Mouse (Mus musculus) gastrocnemius, postnatal 36 days (tissue): ENCODE results near the gene Hcar1. TPM values are rescaled to one million over a fixed set of nuclear protein-coding genes. Genes with fewer than 3 reads are reported as not detected.

Experiments used
- DNase-seq, 2 experiments: peaks; one replicate each; pipeline ENCODE4 v3.0.0; 2022
- intact Hi-C: fragments of 180-260 bp; cut with DNase I; formaldehyde crosslinking; loops from one replicate; pipeline ENCODE4 v1.15.1; 2025
- total RNA-seq, 2 experiments: library from RNA; stranded (reverse); gene quantifications; 2 replicates each; pipeline ENCODE4 v1.2.3; 2021

Hcar1 gene
- total RNA-seq, 2 experiments from 2014 or later = 0.54 TPM; not detected in 1

DNA sequence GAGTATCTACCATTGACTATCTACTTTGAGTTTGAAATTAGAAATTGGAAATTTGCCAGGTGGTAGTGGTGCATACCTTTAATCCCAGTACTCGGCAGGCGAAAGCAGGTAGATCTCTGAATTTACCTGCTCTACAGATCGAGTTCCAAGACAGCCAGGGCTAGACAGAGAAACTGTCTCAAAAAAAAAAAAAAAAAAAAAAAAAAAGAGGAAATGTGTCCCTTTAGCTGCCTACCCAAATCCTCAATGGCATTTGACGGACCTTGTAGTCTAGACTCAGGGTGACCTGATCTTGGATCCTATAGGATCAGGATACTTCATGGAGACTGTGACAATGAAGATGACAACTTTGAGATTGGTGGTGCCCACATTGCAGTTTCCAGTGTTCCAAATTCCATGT is 13.4 kb downstream of the Hcar1 start:
- no peak for DNase-seq
- intact Hi-C loops = no loop called here

GRCm38 (mm10) chr5:123865365-123865764 is 14.5 kb downstream of the Hcar1 start, which contains the start of gene Hcar2:
Gene Hcar2 (minus strand): TSS chr5:123865499.
- intact Hi-C loops = no loop called here
- DNase-seq = no peak

DNA sequence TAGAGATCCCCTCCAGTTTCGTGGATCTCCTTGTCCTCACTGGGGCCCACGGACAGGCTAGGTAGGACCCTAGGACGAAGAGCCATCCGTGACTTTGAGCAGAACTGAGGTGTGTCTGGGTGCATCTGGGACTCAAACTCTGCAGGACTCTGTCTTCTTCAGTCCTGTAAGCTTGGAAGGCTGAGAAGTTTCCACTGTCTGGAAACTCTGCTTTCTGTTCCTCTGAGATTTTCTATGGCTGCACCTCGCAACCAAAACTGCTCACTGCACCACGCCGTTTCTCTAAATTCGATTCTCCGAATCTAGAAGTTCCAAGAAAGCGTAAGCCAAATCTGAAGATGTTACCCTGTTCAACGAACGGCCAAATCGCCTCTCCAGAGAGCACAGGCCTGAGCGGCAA is 15.9 kb downstream of the Hcar1 start:
- intact Hi-C loops = no loop called here
- no peak for DNase-seq

GRCm38 (mm10) chr5:123862374-123863350 is 17.2 kb downstream of the Hcar1 start:
- intact Hi-C loops = no loop called here
- no peak for DNase-seq

- no peak for DNase-seq
- intact Hi-C loops = no loop called here
Observed at GRCm38 (mm10) chr5:123858798-123859197, 21.0 kb downstream of the Hcar1 start.

- intact Hi-C loops = no loop called here
- DNase-seq = no peak
Observed at GRCm38 (mm10) chr5:123854511-123854910, 25.3 kb downstream of the Hcar1 start.

GRCm38 (mm10) chr5:123853877-123854504 is 25.8 kb downstream of the Hcar1 start:
- intact Hi-C loops = no loop called here
- DNase-seq = no peak

DNA sequence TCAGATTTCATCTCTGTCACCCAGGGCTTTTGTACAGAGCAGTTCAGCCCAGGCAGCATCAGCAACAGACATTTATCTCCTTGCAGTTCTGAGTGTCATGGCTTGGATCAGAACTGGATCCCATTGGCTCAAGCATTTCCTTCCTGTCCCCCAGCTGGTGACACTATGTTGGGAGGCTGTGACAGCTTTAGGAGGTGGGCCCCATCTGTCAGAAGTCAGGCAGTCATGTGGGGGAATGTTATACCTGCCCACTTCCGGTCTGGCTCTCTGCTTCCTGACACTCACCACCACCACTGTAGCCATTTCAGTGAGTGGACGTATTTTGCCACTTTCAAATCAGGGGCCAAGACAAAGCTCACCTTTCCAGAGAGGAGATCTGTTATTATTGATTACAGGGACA is 28.4 kb downstream of the Hcar1 start:
- intact Hi-C loops = no loop called here
- no peak for DNase-seq

DNA sequence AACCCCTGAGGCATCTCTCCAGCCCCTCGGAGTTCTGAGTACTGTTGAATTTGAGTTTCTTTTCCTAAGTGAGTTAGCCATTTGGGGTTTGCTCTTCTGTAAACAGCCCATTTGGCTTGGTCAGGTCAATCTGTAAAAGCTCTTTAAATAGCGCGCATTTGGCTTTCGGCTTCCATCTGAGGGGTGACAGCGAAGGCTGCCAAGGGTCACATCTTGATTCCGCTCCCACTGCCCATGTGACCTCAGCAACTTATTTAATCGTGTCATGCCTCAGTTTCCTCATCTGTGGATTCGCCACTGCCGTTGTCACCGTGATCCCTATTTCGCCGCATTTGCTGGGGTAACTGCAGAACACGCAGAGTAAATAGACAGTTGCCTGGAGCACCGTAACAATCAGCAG is 35.5 kb downstream of the Hcar1 start:
- no peak for DNase-seq
- intact Hi-C loops = loop anchor here (5.0 kb wide), 1 partner anchor 53 kb away; no protein-coding TSS in a partner anchor

GRCm38 (mm10) chr5:123843816-123844215 is 36.0 kb downstream of the Hcar1 start:
- intact Hi-C loops = loop anchor here (5.0 kb wide), 1 partner anchor 53 kb away; no protein-coding TSS in a partner anchor
- DNase-seq = no peak

DNA sequence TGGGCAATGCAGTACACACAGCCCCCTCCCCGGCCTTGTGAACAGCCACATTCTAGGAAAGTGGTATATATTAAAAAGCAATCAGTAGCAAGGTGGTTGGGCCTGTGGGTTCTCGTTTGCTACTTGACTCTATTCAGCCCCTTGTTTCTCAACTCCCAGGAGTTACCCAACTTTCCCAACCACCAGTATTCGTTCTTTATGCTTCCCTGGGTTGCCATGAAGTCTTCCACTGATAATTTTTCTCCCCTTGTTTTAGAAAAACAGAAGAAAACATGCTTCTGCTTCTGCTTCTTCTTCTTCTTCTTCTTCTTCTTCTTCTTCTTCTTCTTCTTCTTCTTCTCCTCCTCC is 36.9 kb downstream of the Hcar1 start:
- DNase-seq = no peak
- intact Hi-C loops = loop anchor here (5.0 kb wide), 1 partner anchor 54 kb away; no protein-coding TSS in a partner anchor

DNA sequence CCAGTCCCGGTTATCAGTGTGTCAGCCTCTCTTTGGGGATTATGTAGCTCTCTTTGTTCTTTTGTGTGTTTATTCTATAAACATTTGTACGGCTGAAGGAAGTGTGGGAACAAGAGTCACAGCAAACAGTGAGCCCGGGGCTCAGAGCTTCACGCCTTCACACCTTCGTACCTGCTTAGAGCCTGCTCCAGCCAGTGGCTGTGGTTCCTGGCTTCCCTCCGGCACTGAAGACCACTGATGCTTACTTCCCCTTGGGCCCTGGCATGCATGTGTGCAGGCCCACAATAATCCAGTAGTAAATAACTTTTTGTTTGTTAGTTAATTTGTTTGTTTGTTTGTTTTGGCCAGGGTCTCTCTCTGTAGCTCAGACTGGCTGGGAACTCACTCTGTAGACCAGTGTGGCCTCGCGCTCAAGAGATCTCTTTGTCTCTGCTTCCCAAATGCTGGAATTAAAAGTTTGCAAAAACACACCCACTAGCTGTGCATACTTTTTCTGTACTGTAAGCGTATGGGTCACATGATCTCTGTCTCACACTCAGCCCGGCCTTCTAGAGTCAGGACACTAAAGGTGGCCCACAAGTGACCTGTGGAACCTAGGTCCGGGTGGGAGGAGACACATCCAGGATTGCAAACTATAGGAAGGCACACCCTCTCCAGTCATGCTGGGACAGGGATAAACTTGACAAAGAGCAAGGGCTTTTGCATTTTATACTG is 37.4 kb downstream of the Hcar1 start:
- no peak for DNase-seq
- intact Hi-C loops = loop anchor here (5.0 kb wide), 1 partner anchor 55 kb away; no protein-coding TSS in a partner anchor

GRCm38 (mm10) chr5:123837371-123837770 is 42.4 kb downstream of the Hcar1 start:
- intact Hi-C loops = no loop called here

DNA sequence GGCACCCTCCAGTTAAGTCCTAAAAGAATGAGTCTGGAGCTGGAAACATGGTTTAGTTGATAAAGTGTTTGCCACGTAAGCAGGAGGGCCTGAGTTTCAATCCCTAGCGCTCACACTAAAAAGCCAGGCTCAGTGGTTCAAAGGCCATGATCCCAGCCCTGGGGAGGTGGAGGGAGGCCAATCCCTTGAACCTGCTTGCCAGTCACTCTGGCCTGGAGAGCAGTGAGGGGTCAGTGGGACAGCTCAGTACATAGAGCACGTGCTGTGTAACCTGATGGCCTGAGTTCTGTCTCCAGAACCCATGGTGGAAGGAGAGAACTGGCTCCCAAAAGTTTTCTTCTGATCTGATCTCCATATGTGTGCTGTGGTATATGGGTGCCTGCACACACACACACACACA is 45.0 kb downstream of the Hcar1 start:
- no peak for DNase-seq
- intact Hi-C loops = no loop called here

More at GRCm38 (mm10) chr5:123837371-123837770, 42.4 kb downstream of the Hcar1 start:
- DNase-seq = no peak

DNA sequence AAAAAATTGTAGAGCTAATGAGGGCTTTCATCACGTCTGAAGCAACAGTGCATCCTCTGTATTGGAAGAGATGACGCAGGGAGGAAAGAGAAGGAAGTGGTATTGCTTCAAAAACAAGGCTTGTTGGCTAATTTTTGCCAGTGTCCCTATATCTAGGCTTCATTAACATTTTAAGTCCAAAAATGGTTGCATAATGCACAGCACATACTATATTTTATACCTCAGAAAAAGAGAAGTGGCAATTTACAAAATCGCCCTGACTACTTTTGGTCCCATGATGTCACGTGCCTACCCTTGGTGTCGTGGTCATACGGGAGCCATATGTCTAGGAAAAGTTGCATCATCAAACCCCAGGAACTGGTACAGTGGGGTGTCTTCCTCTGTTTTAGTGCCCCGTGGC is 47.5 kb downstream of the Hcar1 start:
- no peak for DNase-seq
- intact Hi-C loops = no loop called here

DNA sequence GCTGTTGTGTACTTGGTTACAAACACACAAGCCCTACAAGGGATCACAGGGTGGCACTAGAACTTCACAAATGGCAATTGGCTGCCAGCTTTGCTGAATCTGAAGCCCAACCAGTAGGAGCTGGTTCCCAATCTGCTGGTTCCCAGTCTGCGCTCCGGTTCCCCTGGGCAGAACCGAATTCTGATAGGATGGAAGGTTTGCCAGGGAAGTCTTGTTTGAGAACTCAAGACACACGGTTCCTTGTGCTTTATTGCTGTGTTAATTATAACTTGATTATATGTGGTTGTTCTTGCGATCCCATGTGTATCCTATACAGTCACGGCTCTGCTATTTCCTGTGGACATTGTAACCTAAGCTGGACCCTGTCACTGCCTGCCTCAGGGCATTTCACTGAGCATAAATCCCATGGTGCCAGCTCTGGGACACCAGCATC is 52.1 kb downstream of the Hcar1 start:
- intact Hi-C loops = loop anchor here (2.0 to 5.0 kb wide), 2 partner anchors 79 to 165 kb away; partner anchors contain the start of gene Denr
- DNase-seq = peak in 1 of 2 experiments; percentile 22

Other genes with a start within 250 kb of the Hcar1 start
- 100 to 1,000 TPM; 264 to 276 TPM for gene Clip1, start 195.4 kb downstream of the Hcar1 start, total RNA-seq
- gene Zcchc8, start 158.9 kb downstream of the Hcar1 start, total RNA-seq = 10 to 100 TPM in 1 of 2 experiments, 1 to 10 TPM in 1; 9.9 to 17.6 TPM
- 10 to 100 TPM; 30.2 to 40.5 TPM for gene Rsrc2, start 130.6 kb downstream of the Hcar1 start, total RNA-seq
- gene Kntc1, start 130.3 kb downstream of the Hcar1 start, total RNA-seq = under 1 TPM; 0.69 to 0.92 TPM
- gene Hcar2, start 14.5 kb downstream of the Hcar1 start, total RNA-seq = under 1 TPM in 1 of 2 experiments, not detected in 1; 0.22 TPM
- gene Denr, start 27.2 kb upstream of the Hcar1 start, total RNA-seq = 10 to 100 TPM; 40.7 to 42.5 TPM
- under 1 TPM in 1 of 2 experiments, not detected in 1; 0.47 TPM for gene Gm43518, start 47.4 kb upstream of the Hcar1 start, total RNA-seq
- gene Ccdc62, start 50.7 kb upstream of the Hcar1 start, total RNA-seq = 1 to 10 TPM; 1.1 to 1.6 TPM
- 1 to 10 TPM; 7.2 to 8.1 TPM for gene Hip1r, start 93.6 kb upstream of the Hcar1 start, total RNA-seq
- gene Vps37b, start 152.2 kb upstream of the Hcar1 start, total RNA-seq = 1 to 10 TPM; 4.7 to 4.8 TPM
- gene Abcb9, start 215.8 kb upstream of the Hcar1 start, total RNA-seq = 1 to 10 TPM; 8.1 to 8.8 TPM
- 10 to 100 TPM; 10.5 to 10.6 TPM for gene Ogfod2, start 232.3 kb upstream of the Hcar1 start, total RNA-seq
- 10 to 100 TPM; 42.8 to 47.6 TPM for gene Arl6ip4, start 236.1 kb upstream of the Hcar1 start, total RNA-seq